Mouse (Mus musculus): Measurements from ENCODE around the gene Rtf2.

- TF ChIP-seq CTCF (IDR thresholded peaks at IDR 0.05; ENCODE audit: low read depth, low read length) (no peak), POLR2A (IDR thresholded peaks at IDR 0.05; ENCODE audit: extremely low read depth, insufficient read depth, low read length) (no peak)
Measured at GRCm38 (mm10) chr2:172411091-172411490, 29.3 kb upstream of the Rtf2 start.
